Mouse (Mus musculus) midbrain, embryonic 10.5 days (tissue): ENCODE results near the gene Gm20388. TPM values are rescaled to one million over a fixed set of nuclear protein-coding genes. Genes with fewer than 3 reads are reported as not detected.

Source experiments
- DNase-seq: peaks from one replicate; pipeline ENCODE4 v3.0.0-alpha.2; 2017; ENCODE audit warnings: low spot score
- H3K27ac ChIP-seq: fragments of 300-500 bp; sonication (generic); replicated peaks from 2 replicates; pipeline ENCODE4 v1.5.1; 2016; ENCODE audit warnings: mild to moderate bottlenecking
- H3K27me3 ChIP-seq: fragments of 300-500 bp; sonication (generic); 2 replicates; pipeline ENCODE4 v1.6.1; 2016; ENCODE audit warnings: low read depth, mild to moderate bottlenecking; ENCODE audit not compliant: poor library complexity, severe bottlenecking
- H3K36me3 ChIP-seq: fragments of 300-500 bp; sonication (generic); 2 replicates; pipeline ENCODE4 v1.6.1; 2016; ENCODE audit warnings: mild to moderate bottlenecking, moderate library complexity
- H3K4me1 ChIP-seq: fragments of 300-500 bp; sonication (generic); 2 replicates; pipeline ENCODE4 v1.6.1; 2016
- H3K4me3 ChIP-seq: fragments of 300-500 bp; sonication (generic); 2 replicates; pipeline ENCODE4 v1.5.1; 2016; ENCODE audit warnings: mild to moderate bottlenecking, moderate library complexity
- H3K9me3 ChIP-seq: fragments of 300-500 bp; sonication (generic); replicated peaks from 2 replicates; pipeline ENCODE4 v1.6.1; 2016; ENCODE audit warnings: mild to moderate bottlenecking
- WGBS: fragments of 180-500 bp; shearing (Covaris S2); methylation state at CpG from one replicate; pipeline ENCODE4 v1.1.7; 2016; 5-methylcytosine and 5-hydroxymethylcytosine counted together
- polyA plus RNA-seq: library from polyadenylated mRNA; unstranded; fragments of >200 nt; fragmentation: Nextera tagmentation; extraction: Ambion mirVana; gene quantifications from 2 replicates; pipeline ENCODE4 v1.2.1, GENCODE M21; 2016

Gm20388 gene
- polyA plus RNA-seq, 1 experiment from 2014 or later = 7.1 TPM

- Histone ChIP-seq H3K27ac (no peak overlapping the region), H3K27me3 (peaks cover 8% of the 10 kb centered on the region), H3K4me1 (peaks cover 33% of the 10 kb centered on the region), H3K9me3 (no peaks in the 10 kb centered on the region), H3K36me3 (no peaks in the 10 kb centered on the region), H3K4me3 (no peak overlapping the region)
- WGBS = 35% methylated on average over 4 of the region's 4 CpGs
- DNase-seq = peak; percentile 33
Measured at GRCm38 (mm10) chr8:123764671-123765070, 3854.0 kb downstream of the Gm20388 start.

- no peak overlapping the region for H3K4me3 ChIP-seq
- H3K27me3 ChIP-seq = peaks cover 8% of the 10 kb centered on the region
- WGBS = 83% methylated on average over 4 of the region's 4 CpGs
- H3K27ac ChIP-seq = no peak overlapping the region
- no peaks in the 10 kb centered on the region for H3K36me3 ChIP-seq
- no peak for DNase-seq
- no peaks in the 10 kb centered on the region for H3K9me3 ChIP-seq
- peaks cover 14% of the 10 kb centered on the region for H3K4me1 ChIP-seq
Measured at GRCm38 (mm10) chr8:123766516-123766915, 3855.9 kb downstream of the Gm20388 start.

- Histone ChIP-seq H3K27me3 (peaks cover 8% of the 10 kb centered on the region), H3K4me1 (0 out of 2 replicates have a peak, but pooled peaks cover 4% of the 10 kb centered on the region), H3K9me3 (no peaks in the 10 kb centered on the region), H3K36me3 (no peaks in the 10 kb centered on the region), H3K27ac (no peak overlapping the region), H3K4me3 (no peak overlapping the region)
- WGBS = 82% methylated on average over 8 of the region's 8 CpGs
- no peak for DNase-seq
Measured at GRCm38 (mm10) chr8:123767874-123768273, 3857.2 kb downstream of the Gm20388 start.

GRCm38 (mm10) chr8:123768492-123769356 is 3858.1 kb downstream of the Gm20388 start:
- Histone ChIP-seq H3K27me3 (peaks cover 8% of the 10 kb centered on the region), H3K4me1 (peaks cover 10% of the 10 kb centered on the region), H3K36me3 (no peaks in the 10 kb centered on the region), H3K4me3 (no peak overlapping the region), H3K27ac (no peak overlapping the region), H3K9me3 (no peaks in the 10 kb centered on the region)
- 71% methylated on average over 16 of the region's 16 CpGs for WGBS
- peak; percentile 52 for DNase-seq

DNA sequence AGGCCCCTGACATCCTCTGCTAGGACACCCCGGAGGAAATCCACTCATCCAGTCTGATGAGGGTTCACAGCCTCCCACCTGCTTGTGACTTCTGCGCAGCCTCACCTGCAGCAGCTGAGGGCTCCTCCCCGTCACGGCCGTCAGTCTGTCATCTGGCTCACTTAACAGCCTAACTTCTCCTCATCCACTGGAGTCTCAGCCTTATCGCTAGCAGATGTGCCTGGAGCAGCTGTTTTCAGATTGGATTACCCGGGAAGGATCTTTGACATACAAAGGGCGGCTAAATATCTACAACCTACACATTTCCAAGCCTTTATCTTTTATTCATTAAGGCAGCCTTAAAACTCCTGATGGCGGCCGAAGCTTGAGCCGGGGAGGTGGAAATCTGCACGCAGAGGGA is 3862.8 kb downstream of the Gm20388 start:
- Histone ChIP-seq H3K9me3 (no peaks in the 10 kb centered on the region), H3K36me3 (no peaks in the 10 kb centered on the region), H3K27me3 (no peaks in the 10 kb centered on the region), H3K27ac (peak overlapping the region; percentile 57), H3K4me1 (peaks cover 30% of the 10 kb centered on the region), H3K4me3 (no peak overlapping the region)
- no peak for DNase-seq
- 70% methylated on average over 12 of the region's 12 CpGs for WGBS

GRCm38 (mm10) chr8:123774491-123774890 is 3863.8 kb downstream of the Gm20388 start:
- Histone ChIP-seq H3K36me3 (no peaks in the 10 kb centered on the region), H3K27me3 (no peaks in the 10 kb centered on the region), H3K4me3 (no peak overlapping the region), H3K27ac (no peak overlapping the region), H3K9me3 (no peaks in the 10 kb centered on the region), H3K4me1 (peaks cover 30% of the 10 kb centered on the region)
- WGBS = 100% methylated on average over 1 of the region's 1 CpGs
- no peak for DNase-seq

DNA sequence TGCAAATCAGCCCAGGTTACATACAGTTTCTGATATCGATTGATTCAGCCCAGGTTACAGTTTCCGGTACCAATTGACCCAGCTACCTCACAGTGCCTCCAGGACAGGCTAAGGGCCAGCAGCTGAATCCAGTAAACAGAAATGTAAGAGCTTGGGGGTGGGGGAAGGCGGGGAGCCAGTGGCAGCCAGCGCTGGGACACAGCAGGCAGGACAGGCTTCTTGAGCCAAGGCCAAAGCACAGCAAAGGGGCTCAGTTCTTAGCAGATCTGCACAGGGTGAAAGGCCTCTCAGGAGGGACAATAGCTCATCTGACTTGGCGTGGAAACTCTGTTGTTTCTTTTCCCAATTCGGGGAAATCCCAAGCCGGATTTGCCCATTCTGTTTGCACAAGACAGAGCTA is 3866.7 kb downstream of the Gm20388 start:
- peaks cover 41% of the 10 kb centered on the region for H3K4me1 ChIP-seq
- H3K27ac ChIP-seq = peak overlapping the region; percentile 50
- no peaks in the 10 kb centered on the region for H3K27me3 ChIP-seq
- no peaks in the 10 kb centered on the region for H3K9me3 ChIP-seq
- H3K36me3 ChIP-seq = no peaks in the 10 kb centered on the region
- DNase-seq = no peak
- WGBS = 33% methylated on average over 7 of the region's 7 CpGs
- H3K4me3 ChIP-seq = no peak overlapping the region

DNA sequence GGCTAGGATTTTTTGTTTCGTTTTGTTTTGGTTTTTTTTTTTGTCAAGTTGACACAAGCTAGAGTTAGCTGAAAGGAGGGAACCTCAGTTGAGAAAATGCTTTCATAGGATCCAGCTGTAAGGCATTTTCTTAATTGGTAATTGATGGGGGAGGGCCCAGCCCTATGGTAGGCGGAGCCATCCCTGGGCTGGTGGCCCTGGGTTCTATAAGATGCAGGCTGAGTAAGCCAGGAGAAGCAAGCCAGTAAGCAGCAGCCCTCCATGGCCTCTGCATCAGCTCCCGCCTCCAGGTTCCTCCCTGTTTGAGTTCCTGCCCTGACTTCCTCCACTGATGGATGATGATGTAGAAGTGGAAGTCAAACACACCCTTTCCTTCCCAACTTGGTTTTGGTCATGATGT is 3869.8 kb downstream of the Gm20388 start:
- Histone ChIP-seq H3K4me3 (no peak overlapping the region), H3K4me1 (peaks cover 37% of the 10 kb centered on the region), H3K9me3 (no peaks in the 10 kb centered on the region), H3K27ac (no peak overlapping the region), H3K27me3 (no peaks in the 10 kb centered on the region), H3K36me3 (no peaks in the 10 kb centered on the region)
- WGBS = 77% methylated on average over 3 of the region's 3 CpGs
- no peak for DNase-seq

- H3K27ac ChIP-seq = no peak overlapping the region
- WGBS = 73% methylated on average over 8 of the region's 8 CpGs
- no peak overlapping the region for H3K4me3 ChIP-seq
- no peaks in the 10 kb centered on the region for H3K27me3 ChIP-seq
- H3K9me3 ChIP-seq = no peaks in the 10 kb centered on the region
- no peak for DNase-seq
- H3K36me3 ChIP-seq = no peaks in the 10 kb centered on the region
- peaks cover 35% of the 10 kb centered on the region for H3K4me1 ChIP-seq
Measured at GRCm38 (mm10) chr8:123781256-123781655, 3870.6 kb downstream of the Gm20388 start.

- Histone ChIP-seq H3K9me3 (no peaks in the 10 kb centered on the region), H3K27ac (no peak overlapping the region), H3K4me3 (no peak overlapping the region)
Measured at GRCm38 (mm10) chr8:123783525-123784249, 3873.0 kb downstream of the Gm20388 start.

DNA sequence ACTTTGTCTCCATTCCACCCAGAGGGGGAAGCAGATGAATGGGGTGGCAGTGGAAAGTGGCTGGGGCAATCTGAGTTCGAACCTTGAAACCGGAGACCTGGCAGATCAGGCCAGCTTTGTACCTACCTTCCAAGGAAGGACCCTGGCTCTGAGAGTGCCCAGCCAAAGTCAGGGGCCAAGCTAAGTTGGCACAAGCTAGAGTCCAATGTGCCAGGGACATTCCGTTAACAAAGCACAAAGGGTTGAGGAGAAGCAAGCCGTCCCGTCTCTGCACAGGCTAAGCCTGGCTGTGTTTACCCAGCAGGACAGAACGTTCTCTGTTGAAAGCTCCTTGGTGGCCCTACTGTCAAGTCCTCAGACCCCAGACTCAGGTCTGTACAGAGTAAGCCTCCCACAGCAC is 3875.5 kb downstream of the Gm20388 start:
- Histone ChIP-seq H3K4me1 (peaks cover 27% of the 10 kb centered on the region), H3K9me3 (no peaks in the 10 kb centered on the region), H3K36me3 (no peaks in the 10 kb centered on the region), H3K27me3 (peaks cover 11% of the 10 kb centered on the region; the same call in 1 of the 2 replicates), H3K4me3 (no peak overlapping the region), H3K27ac (no peak overlapping the region)
- WGBS = 84% methylated on average over 6 of the region's 6 CpGs
- no peak for DNase-seq

More at GRCm38 (mm10) chr8:123783525-123784249, 3873.0 kb downstream of the Gm20388 start:
- Histone ChIP-seq H3K27me3 (peaks cover 6% of the 10 kb centered on the region; the same call in 1 of the 2 replicates), H3K4me1 (peaks cover 24% of the 10 kb centered on the region), H3K36me3 (no peaks in the 10 kb centered on the region)
- DNase-seq = peak; percentile 83
- 15% methylated on average over 6 of the region's 6 CpGs for WGBS

DNA sequence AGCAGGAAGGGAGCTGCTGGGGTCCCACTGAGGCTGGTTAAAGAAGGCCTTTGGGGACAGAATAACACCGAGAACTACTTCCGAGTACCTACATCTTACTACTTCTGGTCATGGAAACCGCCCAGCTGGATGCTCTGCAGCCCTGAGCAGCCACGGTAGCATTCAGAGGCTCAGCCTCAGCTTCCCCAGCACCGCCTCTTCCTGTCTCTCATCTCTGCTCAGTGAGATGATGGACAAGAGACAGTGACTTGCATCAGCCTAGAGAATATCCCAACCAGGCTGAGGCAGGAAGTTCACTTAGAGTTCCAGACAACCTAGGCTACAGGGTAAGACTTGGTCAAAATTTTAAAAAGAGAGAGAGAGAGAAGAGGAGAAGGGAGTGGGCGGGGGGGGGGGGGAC is 3876.0 kb downstream of the Gm20388 start:
- H3K36me3 ChIP-seq = no peaks in the 10 kb centered on the region
- peaks cover 28% of the 10 kb centered on the region for H3K4me1 ChIP-seq
- peaks cover 13% of the 10 kb centered on the region for H3K27me3 ChIP-seq
- H3K4me3 ChIP-seq = no peak overlapping the region
- WGBS = 85% methylated on average over 6 of the region's 6 CpGs
- H3K9me3 ChIP-seq = no peaks in the 10 kb centered on the region
- H3K27ac ChIP-seq = no peak overlapping the region
- no peak for DNase-seq
